Mouse (Mus musculus): ENCODE results near the gene Usp53. TPM values are rescaled to one million over a fixed set of nuclear protein-coding genes. Genes with fewer than 3 reads are reported as not detected.

Gene Usp53
- polyA plus RNA-seq, 1 experiment, result 1.7 TPM

- TF ChIP-seq CEBPB (IDR thresholded peaks at IDR 0.05; ENCODE audit: low read depth) (no peak), CTCF (IDR thresholded peaks at IDR 0.05; ENCODE audit: control insufficient read depth, insufficient read depth, insufficient read length) (no peak), FOSL1 (IDR thresholded peaks at IDR 0.05; ENCODE audit: insufficient read depth, low read length, poor library complexity, severe bottlenecking) (no peak), MAX (IDR thresholded peaks at IDR 0.05) (no peak)
- H3K27me3 ChIP-seq (ENCODE audit: control insufficient read depth, insufficient read depth, insufficient read length), result no peaks in the 10 kb centered on the region
- H3K79me3 ChIP-seq (ENCODE audit: low read depth), result no peaks in the 10 kb centered on the region
- H3K79me2 ChIP-seq (ENCODE audit: control insufficient read depth, insufficient read depth), result no peaks in the 10 kb centered on the region
- H3K36me3 ChIP-seq (ENCODE audit: control insufficient read depth, insufficient read depth), result no peaks in the 10 kb centered on the region
- H3K4me3 ChIP-seq (ENCODE audit: insufficient read depth, poor library complexity, severe bottlenecking), result no peak overlapping the region
- H3ac ChIP-seq (ENCODE audit: control insufficient read depth, insufficient read length, low read depth), result no peak overlapping the region
Observed at GRCm38 (mm10) chr3:122895189-122895731, 89.0 kb downstream of the Usp53 start.

- H3K27me3 ChIP-seq (ENCODE audit: control insufficient read depth, insufficient read depth, insufficient read length), result no peaks in the 10 kb centered on the region
- H3K79me3 ChIP-seq (ENCODE audit: low read depth), result no peaks in the 10 kb centered on the region
- H3K79me2 ChIP-seq (ENCODE audit: control insufficient read depth, insufficient read depth), result no peaks in the 10 kb centered on the region
- H3K4me3 ChIP-seq (ENCODE audit: insufficient read depth, poor library complexity, severe bottlenecking), result no peak within 1 kb of the TSS
- H3ac ChIP-seq (ENCODE audit: control insufficient read depth, insufficient read length, low read depth), result no peak within 1 kb of the TSS
- TF ChIP-seq CEBPB (IDR thresholded peaks at IDR 0.05; ENCODE audit: low read depth), result no peak
- TF ChIP-seq USF1 (IDR thresholded peaks at IDR 0.05; ENCODE audit: low read depth), result no peak
- TF ChIP-seq CTCF (IDR thresholded peaks at IDR 0.05; ENCODE audit: control insufficient read depth, insufficient read depth, insufficient read length), result no peak
- no peak for TF ChIP-seq MAX (IDR thresholded peaks at IDR 0.05)
- no peak for TF ChIP-seq MYOD1 (IDR thresholded peaks at IDR 0.05; ENCODE audit: control insufficient read depth, insufficient read length, low read depth)
- TF ChIP-seq MYOG (IDR thresholded peaks at IDR 0.05; ENCODE audit: control insufficient read depth, extremely low read depth, insufficient read length), result no peak
- no peak for TF ChIP-seq FOSL1 (IDR thresholded peaks at IDR 0.05; ENCODE audit: insufficient read depth, low read length, poor library complexity, severe bottlenecking)
- no peaks in the 10 kb centered on the region for H3K36me3 ChIP-seq (ENCODE audit: control insufficient read depth, insufficient read depth)
Observed at GRCm38 (mm10) chr3:122894772-122895171, 89.5 kb downstream of the Usp53 start, which contains the start of gene Fabp2. Gene Fabp2, plus strand, starts transcription at chr3:122895072.

GRCm38 (mm10) chr3:122888371-122888819, 95.9 kb downstream of the Usp53 start:
- no peak overlapping the region for H3ac ChIP-seq (ENCODE audit: control insufficient read depth, insufficient read length, low read depth)
- no peak overlapping the region for H3K4me3 ChIP-seq (ENCODE audit: insufficient read depth, poor library complexity, severe bottlenecking)
- TF ChIP-seq CEBPB (IDR thresholded peaks at IDR 0.05; ENCODE audit: low read depth) (no peak), CTCF (IDR thresholded peaks at IDR 0.05; ENCODE audit: control insufficient read depth, insufficient read depth, insufficient read length) (no peak), MYOD1 (IDR thresholded peaks at IDR 0.05; ENCODE audit: control insufficient read depth, insufficient read length, low read depth) (peak; percentile 26), MYOG (IDR thresholded peaks at IDR 0.05; ENCODE audit: control insufficient read depth, extremely low read depth, insufficient read length) (no peak), MAX (IDR thresholded peaks at IDR 0.05) (peak; percentile 55), USF1 (IDR thresholded peaks at IDR 0.05; ENCODE audit: low read depth) (no peak), FOSL1 (IDR thresholded peaks at IDR 0.05; ENCODE audit: insufficient read depth, low read length, poor library complexity, severe bottlenecking) (peak; percentile 42)
- no peaks in the 10 kb centered on the region for H3K27me3 ChIP-seq (ENCODE audit: control insufficient read depth, insufficient read depth, insufficient read length)
- H3K79me2 ChIP-seq (ENCODE audit: control insufficient read depth, insufficient read depth), result no peaks in the 10 kb centered on the region
- no peaks in the 10 kb centered on the region for H3K36me3 ChIP-seq (ENCODE audit: control insufficient read depth, insufficient read depth)
- H3K79me3 ChIP-seq (ENCODE audit: low read depth), result no peaks in the 10 kb centered on the region

GRCm38 (mm10) chr3:122887505-122888301, 96.6 kb downstream of the Usp53 start:
- Histone ChIP-seq H3K36me3 (ENCODE audit: control insufficient read depth, insufficient read depth) (no peaks in the 10 kb centered on the region), H3ac (ENCODE audit: control insufficient read depth, insufficient read length, low read depth) (no peak overlapping the region), H3K27me3 (ENCODE audit: control insufficient read depth, insufficient read depth, insufficient read length) (no peaks in the 10 kb centered on the region), H3K79me2 (ENCODE audit: control insufficient read depth, insufficient read depth) (no peaks in the 10 kb centered on the region), H3K4me3 (ENCODE audit: insufficient read depth, poor library complexity, severe bottlenecking) (no peak overlapping the region), H3K79me3 (ENCODE audit: low read depth) (no peaks in the 10 kb centered on the region)
- TF ChIP-seq CTCF (IDR thresholded peaks at IDR 0.05; ENCODE audit: control insufficient read depth, insufficient read depth, insufficient read length) (no peak), FOSL1 (IDR thresholded peaks at IDR 0.05; ENCODE audit: insufficient read depth, low read length, poor library complexity, severe bottlenecking) (no peak), CEBPB (IDR thresholded peaks at IDR 0.05; ENCODE audit: low read depth) (no peak), MAX (IDR thresholded peaks at IDR 0.05) (no peak), MYOG (IDR thresholded peaks at IDR 0.05; ENCODE audit: control insufficient read depth, extremely low read depth, insufficient read length) (no peak), MYOD1 (IDR thresholded peaks at IDR 0.05; ENCODE audit: control insufficient read depth, insufficient read length, low read depth) (no peak), USF1 (IDR thresholded peaks at IDR 0.05; ENCODE audit: low read depth) (no peak)

Small RNA genes lying within 50 kb of the gene (microRNA-seq; reads per million reads assigned to microRNA genes)
- not detected for gene Gm22066 (ENCODE audit: borderline microRNAs expressed)

Other genes with a start within 250 kb of the Usp53 start
- gene Fabp2, start 89.4 kb downstream of the Usp53 start, polyA plus RNA-seq (2012; fragmentation: generic; extraction: Trizol), result not detected
- gene Gm10959, start 65.2 kb downstream of the Usp53 start, polyA plus RNA-seq (2012; fragmentation: generic; extraction: Trizol), result not detected
- gene 1810037I17Rik, start 60.3 kb downstream of the Usp53 start, polyA plus RNA-seq (2012; fragmentation: generic; extraction: Trizol), result 64.2 TPM
- 0.06 TPM for gene Myoz2, start 50.5 kb upstream of the Usp53 start, polyA plus RNA-seq (2012; fragmentation: generic; extraction: Trizol)